Mouse (Mus musculus) forebrain, embryonic 15.5 days (tissue): ENCODE results near the gene Tab2. TPM values are rescaled to one million over a fixed set of nuclear protein-coding genes. Genes with fewer than 3 reads are reported as not detected.

Source experiments
- ATAC-seq: fragments of 200-750 bp; cut with Nextera tagmentation; replicated peaks from 2 replicates; pipeline ENCODE4 v1.8.0; 2017; ENCODE audit warnings: mild to moderate bottlenecking, moderate TSS enrichment, moderate library complexity
- H3K27ac ChIP-seq: fragments of 300-500 bp; sonication (generic); replicated peaks from 2 replicates; pipeline ENCODE4 v1.5.1; 2015; ENCODE audit warnings: mild to moderate bottlenecking, inconsistent platforms
- H3K27me3 ChIP-seq: fragments of 300-500 bp; sonication (generic); 2 replicates; pipeline ENCODE4 v1.6.1; 2015; ENCODE audit warnings: inconsistent platforms
- H3K36me3 ChIP-seq: fragments of 300-500 bp; sonication (generic); 2 replicates; pipeline ENCODE4 v1.6.1; 2015; ENCODE audit warnings: mild to moderate bottlenecking, inconsistent platforms
- H3K4me1 ChIP-seq: fragments of 300-500 bp; sonication (generic); 2 replicates; pipeline ENCODE4 v1.6.1; 2015; ENCODE audit warnings: inconsistent platforms
- H3K4me2 ChIP-seq: fragments of 300-500 bp; sonication (generic); replicated peaks from 2 replicates; pipeline ENCODE4 v1.6.1; 2015; ENCODE audit warnings: mild to moderate bottlenecking, inconsistent platforms
- H3K4me3 ChIP-seq: fragments of 300-500 bp; sonication (generic); 2 replicates; pipeline ENCODE4 v1.5.1; 2015; ENCODE audit warnings: mild to moderate bottlenecking, inconsistent platforms
- H3K9ac ChIP-seq: fragments of 300-500 bp; sonication (generic); replicated peaks from 2 replicates; pipeline ENCODE4 v1.6.1; 2015; ENCODE audit warnings: mild to moderate bottlenecking, inconsistent platforms
- H3K9me3 ChIP-seq: fragments of 300-500 bp; sonication (generic); 2 replicates; pipeline ENCODE4 v1.6.1; 2016; ENCODE audit warnings: inconsistent platforms
- WGBS: fragments of 180-500 bp; shearing (Covaris S2); methylation state at CpG from one replicate; pipeline ENCODE4 v1.1.7; 2015; ENCODE audit warnings: mixed read lengths; 5-methylcytosine and 5-hydroxymethylcytosine counted together
- polyA plus RNA-seq: library from polyadenylated mRNA; unstranded; fragments of >200 nt; fragmentation: Nextera tagmentation; extraction: Ambion mirVana; gene quantifications from 2 replicates; pipeline ENCODE4 v1.2.1, GENCODE M21; 2015

Tab2 gene
- 15.3 and 15.5 TPM in 2 replicates for polyA plus RNA-seq

- Histone ChIP-seq H3K4me2 (peak within 1 kb of the TSS; percentile 81), H3K4me1 (peaks cover 30% of the 10 kb centered on the region), H3K4me3 (peak within 1 kb of the TSS; percentile 97), H3K9me3 (no peaks in the 10 kb centered on the region), H3K27ac (peak within 1 kb of the TSS; percentile 99), H3K27me3 (no peaks in the 10 kb centered on the region), H3K36me3 (no peaks in the 10 kb centered on the region), H3K9ac (peak within 1 kb of the TSS; percentile 95)
- under 1% methylated on average over 82 of the region's 97 CpGs for WGBS
- peak; percentile 98 for ATAC-seq
Measured at GRCm38 (mm10) chr10:7956228-7957001, at the start of gene Tab2. TSS of gene Tab2 (minus strand) at chr10:7956230.

GRCm38 (mm10) chr10:7992258-7992919, 36.4 kb upstream of the Tab2 start:
- H3K36me3 ChIP-seq: no peaks in the 10 kb centered on the region
- H3K9me3 ChIP-seq: no peaks in the 10 kb centered on the region
- no peak for ATAC-seq

GRCm38 (mm10) chr10:7991596-7991995, 35.6 kb upstream of the Tab2 start:
- no peak overlapping the region for H3K27ac ChIP-seq
- H3K36me3 ChIP-seq: no peaks in the 10 kb centered on the region
- H3K4me2 ChIP-seq: no peak overlapping the region
- no peak overlapping the region for H3K4me3 ChIP-seq
- no peak overlapping the region for H3K9ac ChIP-seq
- WGBS: 77% methylated on average over 5 of the region's 5 CpGs
- no peaks in the 10 kb centered on the region for H3K27me3 ChIP-seq
- no peaks in the 10 kb centered on the region for H3K4me1 ChIP-seq
- no peak for ATAC-seq
- no peaks in the 10 kb centered on the region for H3K9me3 ChIP-seq

More at GRCm38 (mm10) chr10:7992258-7992919, 36.4 kb upstream of the Tab2 start:
- H3K4me3 ChIP-seq: no peak overlapping the region
- H3K9ac ChIP-seq: no peak overlapping the region
- H3K4me2 ChIP-seq: no peak overlapping the region
- H3K27ac ChIP-seq: no peak overlapping the region
- 85% methylated on average over 10 of the region's 10 CpGs for WGBS
- no peaks in the 10 kb centered on the region for H3K4me1 ChIP-seq
- H3K27me3 ChIP-seq: no peaks in the 10 kb centered on the region

GRCm38 (mm10) chr10:7987521-7987920, 31.5 kb upstream of the Tab2 start:
- Histone ChIP-seq H3K27ac (no peak overlapping the region), H3K9ac (no peak overlapping the region), H3K4me2 (no peak overlapping the region), H3K4me3 (no peak overlapping the region), H3K4me1 (no peaks in the 10 kb centered on the region), H3K36me3 (no peaks in the 10 kb centered on the region), H3K27me3 (no peaks in the 10 kb centered on the region), H3K9me3 (no peaks in the 10 kb centered on the region)
- ATAC-seq: peak; percentile 70
- WGBS: 74% methylated on average over 8 of the region's 8 CpGs

- Histone ChIP-seq H3K27me3 (no peaks in the 10 kb centered on the region), H3K9ac (no peak overlapping the region), H3K9me3 (no peaks in the 10 kb centered on the region), H3K4me3 (no peak overlapping the region), H3K4me1 (no peaks in the 10 kb centered on the region), H3K27ac (no peak overlapping the region), H3K36me3 (no peaks in the 10 kb centered on the region), H3K4me2 (no peak overlapping the region)
- 97% methylated on average over 9 of the region's 9 CpGs for WGBS
- no peak for ATAC-seq
Measured at GRCm38 (mm10) chr10:7976462-7976861, 20.4 kb upstream of the Tab2 start.

- Histone ChIP-seq H3K4me3 (no peak overlapping the region), H3K27ac (no peak overlapping the region), H3K4me2 (no peak overlapping the region), H3K27me3 (no peaks in the 10 kb centered on the region), H3K4me1 (no peaks in the 10 kb centered on the region), H3K9ac (no peak overlapping the region), H3K9me3 (no peaks in the 10 kb centered on the region), H3K36me3 (no peaks in the 10 kb centered on the region)
- ATAC-seq: no peak
- WGBS: 100% methylated on average over 2 of the region's 2 CpGs
Measured at GRCm38 (mm10) chr10:7968747-7969280, 12.8 kb upstream of the Tab2 start.

- Histone ChIP-seq H3K4me3 (no peak overlapping the region), H3K27ac (no peak overlapping the region), H3K9me3 (no peaks in the 10 kb centered on the region), H3K9ac (no peak overlapping the region), H3K36me3 (no peaks in the 10 kb centered on the region), H3K4me1 (no peaks in the 10 kb centered on the region), H3K4me2 (no peak overlapping the region), H3K27me3 (no peaks in the 10 kb centered on the region)
- WGBS: 87% methylated on average over 3 of the region's 3 CpGs
- ATAC-seq: no peak
Measured at GRCm38 (mm10) chr10:7967096-7967495, 11.1 kb upstream of the Tab2 start.

GRCm38 (mm10) chr10:7959073-7959472, 3.0 kb upstream of the Tab2 start:
- WGBS: 80% methylated on average over 6 of the region's 6 CpGs
- no peak overlapping the region for H3K4me3 ChIP-seq
- no peak overlapping the region for H3K4me2 ChIP-seq
- peaks cover 12% of the 10 kb centered on the region for H3K4me1 ChIP-seq
- H3K9ac ChIP-seq: no peak overlapping the region
- no peak for ATAC-seq
- H3K9me3 ChIP-seq: no peaks in the 10 kb centered on the region
- no peaks in the 10 kb centered on the region for H3K27me3 ChIP-seq
- H3K27ac ChIP-seq: no peak overlapping the region
- no peaks in the 10 kb centered on the region for H3K36me3 ChIP-seq

- no peaks in the 10 kb centered on the region for H3K9me3 ChIP-seq
- peak overlapping the region; percentile 81 for H3K4me2 ChIP-seq
- H3K4me3 ChIP-seq: peak overlapping the region; percentile 97
- no peaks in the 10 kb centered on the region for H3K36me3 ChIP-seq
- WGBS: 0% methylated on average over 22 of the region's 76 CpGs
- peaks cover 32% of the 10 kb centered on the region for H3K4me1 ChIP-seq
- peak overlapping the region; percentile 99 for H3K27ac ChIP-seq
- H3K27me3 ChIP-seq: no peaks in the 10 kb centered on the region
- ATAC-seq: peak; percentile 75
- peak overlapping the region; percentile 95 for H3K9ac ChIP-seq
Measured at GRCm38 (mm10) chr10:7955634-7956121, 352 bp downstream of the Tab2 start.

GRCm38 (mm10) chr10:7954989-7955633, 919 bp downstream of the Tab2 start:
- no peaks in the 10 kb centered on the region for H3K9me3 ChIP-seq
- peaks cover 32% of the 10 kb centered on the region for H3K4me1 ChIP-seq
- peak; percentile 11 for ATAC-seq
- no peaks in the 10 kb centered on the region for H3K27me3 ChIP-seq
- H3K9ac ChIP-seq: peak overlapping the region; percentile 95
- H3K4me3 ChIP-seq: peak overlapping the region; percentile 97
- no peaks in the 10 kb centered on the region for H3K36me3 ChIP-seq
- under 1% methylated on average over 26 of the region's 31 CpGs for WGBS
- peak overlapping the region; percentile 99 for H3K27ac ChIP-seq
- H3K4me2 ChIP-seq: peak overlapping the region; percentile 81

- peak overlapping the region; percentile 99 for H3K27ac ChIP-seq
- H3K4me1 ChIP-seq: peaks cover 32% of the 10 kb centered on the region
- H3K9me3 ChIP-seq: no peaks in the 10 kb centered on the region
- peak overlapping the region; percentile 95 for H3K9ac ChIP-seq
- no peak for ATAC-seq
- peak overlapping the region; percentile 97 for H3K4me3 ChIP-seq
- H3K36me3 ChIP-seq: no peaks in the 10 kb centered on the region
- WGBS: 1% methylated on average over 5 of the region's 5 CpGs
- H3K4me2 ChIP-seq: peak overlapping the region; percentile 81
- H3K27me3 ChIP-seq: no peaks in the 10 kb centered on the region
Measured at GRCm38 (mm10) chr10:7954627-7954988, 1.4 kb downstream of the Tab2 start.

- no peak for ATAC-seq
- 80% methylated on average over 3 of the region's 3 CpGs for WGBS
Measured at GRCm38 (mm10) chr10:7943006-7943405, 13.0 kb downstream of the Tab2 start.

More at GRCm38 (mm10) chr10:7943006-7943405, 13.0 kb downstream of the Tab2 start:
- H3K4me1 ChIP-seq: no peaks in the 10 kb centered on the region
- no peak overlapping the region for H3K4me2 ChIP-seq
- H3K4me3 ChIP-seq: no peak overlapping the region
- no peaks in the 10 kb centered on the region for H3K27me3 ChIP-seq
- no peak overlapping the region for H3K27ac ChIP-seq
- 0 out of 2 replicates have a peak, but pooled peaks cover 4% of the 10 kb centered on the region for H3K36me3 ChIP-seq
- H3K9me3 ChIP-seq: no peaks in the 10 kb centered on the region
- no peak overlapping the region for H3K9ac ChIP-seq
